Mouse (Mus musculus) kidney, postnatal 36 days (tissue): ENCODE measurements at regions not wholly inside any gene's neighbourhood (a gene's known extent, or its start where the extent isn't known, plus 50 kb on each side); places are given as distances from the start of the nearest gene placed in this dataset.

Experiments used
- DNase-seq, 2 experiments: peaks; one replicate each; pipeline ENCODE4 v3.0.0; 2021 to 2022; ENCODE audit warnings: mixed read lengths in 2 of 2

DNA sequence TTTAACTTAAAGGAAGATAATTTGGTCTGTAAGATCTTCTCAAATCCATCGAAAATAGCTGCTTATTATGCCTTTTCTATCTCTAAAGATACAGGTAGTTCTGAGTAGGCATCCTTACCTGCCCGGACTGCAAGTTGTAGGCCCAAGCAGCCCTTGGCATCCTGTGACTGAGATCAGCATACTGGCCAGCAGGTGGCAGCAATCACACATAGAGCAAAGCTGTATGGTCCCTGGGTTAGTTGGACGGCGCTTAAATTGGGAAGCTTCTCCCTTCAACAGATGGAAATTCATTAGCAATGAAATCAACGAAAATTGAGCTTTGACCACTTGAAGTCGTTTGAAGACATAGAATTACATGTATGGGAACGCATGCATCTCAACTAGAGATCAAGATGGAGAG lies 61.0 kb downstream of the Ccng2 start:
- DNase-seq = peak; percentile 78 to 93

- DNase-seq = no peak
Measured at GRCm38 (mm10) chr5:93330851-93331250, 63.8 kb downstream of the Ccng2 start.

- DNase-seq = no peak
Measured at GRCm38 (mm10) chr5:93353101-93353500, 86.0 kb downstream of the Ccng2 start.
